Mouse (Mus musculus): Measurements from ENCODE around the gene Snx10.

- TF ChIP-seq CTCF (IDR thresholded peaks at IDR 0.05; ENCODE audit: control insufficient read depth, insufficient read depth, insufficient replicate concordance, low read depth, low read length) = no peak
- TF ChIP-seq POLR2A (IDR thresholded peaks at IDR 0.05; ENCODE audit: control insufficient read depth, low read depth, low read length) = no peak
Measured at GRCm38 (mm10) chr6:51540525-51540924, 16.8 kb downstream of the Snx10 start.
